Mouse (Mus musculus) ES-E14 (cell line): ENCODE measurements around the gene Acap3.

Source experiments
- CHD2 ChIP-seq: IDR thresholded peaks from 2 replicates; pipeline ENCODE4 v1.6.1; 2014; ENCODE audit warnings: mild to moderate bottlenecking, low read depth, low read length, inconsistent platforms
- HCFC1 ChIP-seq: IDR thresholded peaks from 2 replicates; pipeline ENCODE4 v1.6.1; 2012; ENCODE audit warnings: low read length, inconsistent platforms, borderline replicate concordance; ENCODE audit not compliant: insufficient read depth
- MAFK ChIP-seq: IDR thresholded peaks from 2 replicates; pipeline ENCODE4 v1.6.1; 2014; ENCODE audit warnings: mild to moderate bottlenecking, low read depth, low read length, inconsistent platforms; ENCODE audit not compliant: insufficient read depth

DNA sequence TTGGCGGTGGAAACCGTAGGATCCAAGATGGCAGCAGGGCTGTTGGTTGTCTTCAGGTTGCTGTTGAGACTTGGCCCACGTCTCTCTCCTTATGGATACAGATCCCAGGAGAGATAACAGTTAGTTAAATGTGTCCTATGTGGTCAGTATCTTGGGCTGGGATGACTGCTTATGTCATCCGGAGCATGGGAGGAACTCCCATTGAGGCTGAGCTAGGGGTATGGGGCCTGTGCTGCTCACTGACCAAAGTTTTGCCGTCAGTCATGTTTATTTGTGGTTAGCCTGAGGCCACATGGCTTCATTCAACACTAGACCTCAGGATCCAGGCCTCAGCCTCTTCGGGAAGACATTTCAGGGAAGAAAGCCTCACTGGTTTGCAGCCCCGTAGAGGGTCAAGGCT, 20.2 kb upstream of the Acap3 start:
- TF ChIP-seq MAFK (no peak), CHD2 (no peak), HCFC1 (no peak)
